Mouse (Mus musculus) cerebellum, postnatal 25 days (tissue): ENCODE measurements around the gene Zfp526.

Source experiments
- DNase-seq, 2 experiments: peaks; one replicate each; pipeline ENCODE4 v3.0.0; 2021; ENCODE audit warnings: mixed read lengths in 2 of 2

Gene Zfp526

GRCm38 (mm10) chr7:25269029-25269428 is 47.8 kb downstream of the Zfp526 start:
- DNase-seq: peak; percentile 35 to 41

- peak; percentile 12 to 13 for DNase-seq
Measured at GRCm38 (mm10) chr7:25269545-25270271, 48.5 kb downstream of the Zfp526 start.

- DNase-seq: peak in 1 of 2 experiments; percentile 18
Measured at GRCm38 (mm10) chr7:25270652-25271633, 49.7 kb downstream of the Zfp526 start.

GRCm38 (mm10) chr7:25271651-25272444 is 50.6 kb downstream of the Zfp526 start:
- DNase-seq: peak in 1 of 2 experiments; percentile 21

- no peak for DNase-seq
Measured at GRCm38 (mm10) chr7:25272445-25273258, 51.4 kb downstream of the Zfp526 start.

- DNase-seq: peak in 1 of 2 experiments; percentile 50
Measured at GRCm38 (mm10) chr7:25273259-25274241, 52.3 kb downstream of the Zfp526 start.

GRCm38 (mm10) chr7:25274571-25274970 is 53.3 kb downstream of the Zfp526 start:
- DNase-seq: no peak

GRCm38 (mm10) chr7:25274996-25275395 is 53.8 kb downstream of the Zfp526 start:
- no peak for DNase-seq

GRCm38 (mm10) chr7:25275555-25276298 is 54.5 kb downstream of the Zfp526 start:
- DNase-seq: no peak
